Mouse (Mus musculus): ENCODE measurements around the gene Tfb1m. TPM values are rescaled to one million over a fixed set of nuclear protein-coding genes. Genes with fewer than 3 reads are reported as not detected.

Tfb1m gene
- total and polyA plus RNA-seq, 2 experiments from 2014 or later = 7.9 to 10.9 TPM

DNA sequence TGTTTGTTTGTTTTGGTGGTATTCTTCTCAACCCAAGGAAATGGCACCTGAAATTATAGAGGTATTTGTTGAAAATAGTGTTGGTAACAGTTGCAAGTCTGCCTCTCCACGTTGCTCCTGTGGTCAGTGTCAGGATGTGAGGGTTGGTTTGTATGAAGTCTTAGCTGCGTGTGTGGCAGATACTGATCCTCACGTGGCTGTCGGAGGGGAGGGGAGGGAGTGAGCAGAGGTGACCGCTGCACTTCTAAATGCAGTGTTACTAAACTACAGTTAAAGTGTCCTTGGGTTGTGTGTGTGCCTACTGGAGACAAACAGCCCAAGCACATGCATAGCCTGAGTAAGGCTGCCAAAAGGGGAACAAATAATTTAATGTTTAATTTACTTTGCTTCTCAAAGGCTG is 66.5 kb downstream of the Tfb1m start:
- no peak for TF ChIP-seq CTCF (IDR thresholded peaks at IDR 0.05; ENCODE audit: low read depth)
- Histone ChIP-seq H3K4me3 (ENCODE audit: low read length) (no peak overlapping the region), H3K9ac (replicated peaks; ENCODE audit: low read length) (no peak overlapping the region), H3K36me3 (ENCODE audit: insufficient read depth, low read length) (no peaks in the 10 kb centered on the region), H3K4me1 (ENCODE audit: insufficient read depth, low read length) (no peaks in the 10 kb centered on the region), H3K27ac (no peak overlapping the region), H3K4me2 (ENCODE audit: low read depth, low read length) (no peak overlapping the region), H3K27me3 (ENCODE audit: insufficient read depth, low read length) (no peaks in the 10 kb centered on the region), H3K9me3 (ENCODE audit: low read length) (no peaks in the 10 kb centered on the region)
- ATAC-seq = no peak
- 74% methylated on average over 5 of the region's 5 CpGs for WGBS
- DNase-seq (ENCODE audit: low spot score) = no peak

GRCm38 (mm10) chr17:3490216-3490895 is 67.2 kb downstream of the Tfb1m start:
- no peaks in the 10 kb centered on the region for H3K27me3 ChIP-seq (ENCODE audit: insufficient read depth, low read length)
- ATAC-seq (no peak), DNase-seq (ENCODE audit: low spot score) (no peak)
- no peaks in the 10 kb centered on the region for H3K4me1 ChIP-seq (ENCODE audit: insufficient read depth, low read length)
- H3K36me3 ChIP-seq (ENCODE audit: insufficient read depth, low read length) = no peaks in the 10 kb centered on the region
- no peak overlapping the region for H3K4me3 ChIP-seq (ENCODE audit: low read length)
- H3K27ac ChIP-seq = no peak overlapping the region
- H3K9ac ChIP-seq (replicated peaks; ENCODE audit: low read length) = no peak overlapping the region
- no peak overlapping the region for H3K4me2 ChIP-seq (ENCODE audit: low read depth, low read length)
- no peaks in the 10 kb centered on the region for H3K9me3 ChIP-seq (ENCODE audit: low read length)
- TF ChIP-seq CTCF (IDR thresholded peaks at IDR 0.05; ENCODE audit: low read depth) = no peak
- 85% methylated on average over 11 of the region's 11 CpGs for WGBS

DNA sequence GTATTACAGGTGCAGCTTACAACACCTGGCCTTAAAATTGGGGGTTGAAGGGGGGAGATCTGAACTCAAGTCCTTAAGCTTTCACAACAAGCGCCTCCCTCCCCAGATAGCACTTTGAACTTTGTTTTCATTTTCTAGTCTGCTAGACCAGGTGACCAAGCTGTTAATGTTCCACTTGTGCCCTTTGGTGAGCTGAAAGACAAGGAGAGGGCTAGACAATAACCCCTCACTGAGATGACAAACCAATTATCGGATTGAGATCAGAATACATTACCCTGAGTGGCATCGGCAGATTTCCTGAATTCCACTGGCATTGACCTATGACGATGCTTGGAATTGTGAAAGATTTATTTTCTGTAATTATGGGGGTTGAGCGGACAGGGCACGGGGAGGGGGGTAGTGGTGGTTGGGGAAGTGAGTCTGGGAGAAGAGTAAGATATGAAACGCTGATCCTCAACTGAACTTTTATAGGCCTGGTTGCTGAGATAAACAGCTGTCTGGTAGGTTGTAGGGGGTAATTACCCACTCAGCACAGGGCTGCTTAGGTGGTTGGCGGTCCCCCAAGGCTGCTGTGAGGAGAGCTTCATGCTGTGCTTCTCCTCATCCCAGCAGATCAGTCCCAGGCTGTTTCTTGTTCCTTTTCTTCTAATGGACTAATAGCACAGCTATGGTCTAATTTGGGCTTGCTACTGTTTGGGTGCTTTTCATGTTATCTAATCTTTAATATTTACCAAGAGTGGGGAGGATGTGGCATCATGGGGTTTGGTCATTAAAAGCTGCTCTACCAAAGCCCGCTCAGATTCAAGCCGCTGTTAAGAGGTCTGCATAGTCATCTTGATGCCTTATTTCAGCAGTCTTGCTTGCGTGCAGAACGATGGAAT is 69.6 kb downstream of the Tfb1m start:
- H3K9ac ChIP-seq (replicated peaks; ENCODE audit: low read length) = no peak overlapping the region
- no peaks in the 10 kb centered on the region for H3K4me1 ChIP-seq (ENCODE audit: insufficient read depth, low read length)
- ATAC-seq (no peak), DNase-seq (ENCODE audit: low spot score) (no peak)
- H3K9me3 ChIP-seq (ENCODE audit: low read length) = no peaks in the 10 kb centered on the region
- WGBS = 76% methylated on average over 12 of the region's 12 CpGs
- no peak overlapping the region for H3K27ac ChIP-seq
- no peak for TF ChIP-seq CTCF (IDR thresholded peaks at IDR 0.05; ENCODE audit: low read depth)
- no peak overlapping the region for H3K4me2 ChIP-seq (ENCODE audit: low read depth, low read length)
- H3K4me3 ChIP-seq (ENCODE audit: low read length) = no peak overlapping the region
- no peaks in the 10 kb centered on the region for H3K27me3 ChIP-seq (ENCODE audit: insufficient read depth, low read length)
- H3K36me3 ChIP-seq (ENCODE audit: insufficient read depth, low read length) = no peaks in the 10 kb centered on the region

DNA sequence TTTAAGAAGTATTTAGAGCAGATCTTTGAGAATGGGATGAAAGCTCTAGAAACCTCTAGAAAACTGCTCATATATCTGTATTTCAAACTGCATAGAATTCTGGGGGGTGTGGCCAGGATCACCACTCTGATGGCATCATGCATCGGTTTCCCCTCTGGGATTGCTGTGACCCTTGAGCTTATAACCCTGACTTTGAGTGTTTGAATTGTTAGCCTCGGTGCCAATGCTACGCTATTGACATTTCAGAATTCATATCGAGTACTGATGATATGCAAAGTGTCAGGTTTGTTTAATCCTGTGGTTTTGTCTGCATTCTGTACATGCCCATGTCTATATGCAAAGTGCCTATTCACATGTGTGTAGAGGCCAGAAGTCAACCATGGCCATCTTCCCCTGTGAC is 70.4 kb downstream of the Tfb1m start:
- DNase-seq (ENCODE audit: low spot score) (no peak), ATAC-seq (no peak)
- H3K27me3 ChIP-seq (ENCODE audit: insufficient read depth, low read length) = no peaks in the 10 kb centered on the region
- H3K9me3 ChIP-seq (ENCODE audit: low read length) = no peaks in the 10 kb centered on the region
- WGBS = 93% methylated on average over 4 of the region's 4 CpGs
- H3K4me1 ChIP-seq (ENCODE audit: insufficient read depth, low read length) = no peaks in the 10 kb centered on the region
- no peak overlapping the region for H3K27ac ChIP-seq
- H3K4me2 ChIP-seq (ENCODE audit: low read depth, low read length) = no peak overlapping the region
- no peak overlapping the region for H3K9ac ChIP-seq (replicated peaks; ENCODE audit: low read length)
- no peaks in the 10 kb centered on the region for H3K36me3 ChIP-seq (ENCODE audit: insufficient read depth, low read length)
- H3K4me3 ChIP-seq (ENCODE audit: low read length) = no peak overlapping the region
- no peak for TF ChIP-seq CTCF (IDR thresholded peaks at IDR 0.05; ENCODE audit: low read depth)

DNA sequence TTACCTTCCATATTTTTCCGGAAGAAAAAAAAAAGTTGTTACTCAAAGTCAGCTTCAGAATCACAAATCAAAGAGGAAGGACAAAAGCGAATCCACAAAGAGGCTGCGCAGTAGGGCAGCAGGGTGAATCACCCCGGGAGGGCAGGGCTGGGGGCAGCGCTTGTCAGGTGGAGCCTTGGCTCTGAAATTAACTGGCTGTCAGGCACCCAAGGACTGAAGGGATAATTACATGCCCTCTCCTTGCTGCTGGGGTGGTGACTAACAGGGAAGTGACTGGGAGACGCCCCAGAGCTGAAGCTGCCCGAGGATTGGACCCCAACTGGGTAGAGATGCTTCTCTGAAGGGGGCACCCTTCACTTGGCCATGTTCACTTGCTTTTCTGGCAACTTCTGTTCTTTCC is 71.7 kb downstream of the Tfb1m start:
- Histone ChIP-seq H3K27me3 (ENCODE audit: insufficient read depth, low read length) (no peaks in the 10 kb centered on the region), H3K9ac (replicated peaks; ENCODE audit: low read length) (no peak overlapping the region), H3K36me3 (ENCODE audit: insufficient read depth, low read length) (no peaks in the 10 kb centered on the region), H3K9me3 (ENCODE audit: low read length) (no peaks in the 10 kb centered on the region), H3K4me1 (ENCODE audit: insufficient read depth, low read length) (no peaks in the 10 kb centered on the region), H3K4me2 (ENCODE audit: low read depth, low read length) (no peak overlapping the region), H3K4me3 (ENCODE audit: low read length) (no peak overlapping the region), H3K27ac (no peak overlapping the region)
- ATAC-seq (no peak), DNase-seq (ENCODE audit: low spot score) (no peak)
- no peak for TF ChIP-seq CTCF (IDR thresholded peaks at IDR 0.05; ENCODE audit: low read depth)
- 71% methylated on average over 7 of the region's 7 CpGs for WGBS

GRCm38 (mm10) chr17:3483091-3483490 is 74.5 kb downstream of the Tfb1m start:
- Histone ChIP-seq H3K4me1 (ENCODE audit: insufficient read depth, low read length) (no peaks in the 10 kb centered on the region), H3K27me3 (ENCODE audit: insufficient read depth, low read length) (no peaks in the 10 kb centered on the region), H3K9me3 (ENCODE audit: low read length) (no peaks in the 10 kb centered on the region), H3K27ac (no peak overlapping the region), H3K9ac (replicated peaks; ENCODE audit: low read length) (no peak overlapping the region), H3K36me3 (ENCODE audit: insufficient read depth, low read length) (no peaks in the 10 kb centered on the region), H3K4me3 (ENCODE audit: low read length) (no peak overlapping the region), H3K4me2 (ENCODE audit: low read depth, low read length) (no peak overlapping the region)
- ATAC-seq (no peak), DNase-seq (ENCODE audit: low spot score) (no peak)
- TF ChIP-seq CTCF (IDR thresholded peaks at IDR 0.05; ENCODE audit: low read depth) = no peak
- 88% methylated on average over 8 of the region's 8 CpGs for WGBS
